In the genomic region with DNA sequence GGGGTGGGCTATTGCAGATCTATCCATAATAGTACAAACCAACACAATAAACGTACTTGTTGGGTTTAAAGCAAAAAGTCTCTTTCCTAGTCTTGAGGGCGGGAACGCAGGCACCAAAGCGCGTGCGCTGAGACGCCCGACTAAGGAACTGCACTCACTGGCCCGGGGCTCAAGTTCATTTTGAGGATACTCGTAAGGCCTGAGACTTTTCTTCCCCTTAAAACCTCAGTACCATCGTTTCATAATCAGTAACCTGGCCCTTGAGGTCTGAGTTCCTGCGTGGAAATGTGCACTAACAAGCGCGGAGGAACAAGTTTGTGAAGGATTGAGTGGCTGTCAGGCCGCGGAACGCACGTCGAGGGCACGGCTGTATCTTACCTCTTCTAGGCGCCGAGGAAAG, we compare ENCODE assay signal across 17 mouse cellular contexts. TPM values are rescaled to one million over a fixed set of nuclear protein-coding genes. Genes with fewer than 3 reads are reported as not detected.
A peak's percentile ranks its signal among the peaks of the same experiment; 100 is the strongest.
DNase-seq lines count a peak whose midpoint lies in the region; ATAC-seq lines count a peak whose summit lies in the region.
"Had no signal": no experiment of that assay in that cellular context is flagged by ENCODE, and none has a peak within 500 bp of the region (broad histone marks: within the 10 kb centered on the region; RNA-seq: fewer than 3 reads in every experiment).

No protein-coding gene starts in this region.

- peak overlapping the region; percentile 24 for H3K4me3 ChIP-seq in forebrain, embryonic 11.5 days (ENCODE audit: low read depth, low read length)
- H3K4me3 ChIP-seq in forebrain, embryonic 16.5 days (replicated peaks; ENCODE audit: low read length) = no peak overlapping the region
- peak overlapping the region; percentile 40 for H3K4me3 ChIP-seq in embryonic facial prominence, embryonic 10.5 days
- peak overlapping the region; percentile 17; the same call in 1 of the 2 replicates for H3K4me3 ChIP-seq in midbrain, embryonic 16.5 days (ENCODE audit: low read depth, low read length)
- H3K4me3 ChIP-seq: hindbrain, embryonic 15.5 days; liver, embryonic 12.5 days had no signal

- H3K9me3 ChIP-seq in forebrain, embryonic 11.5 days (ENCODE audit: control insufficient read depth, low read length) = no peaks in the 10 kb centered on the region
- H3K9me3 ChIP-seq in forebrain, embryonic 16.5 days (ENCODE audit: control insufficient read depth, low read length) = no peaks in the 10 kb centered on the region
- H3K9me3 ChIP-seq in embryonic facial prominence, embryonic 10.5 days = no peaks in the 10 kb centered on the region
- H3K9me3 ChIP-seq in midbrain, embryonic 16.5 days (replicated peaks; ENCODE audit: control insufficient read depth, low read length, poor library complexity, severe bottlenecking) = no peaks in the 10 kb centered on the region
- H3K9me3 ChIP-seq: hindbrain, embryonic 15.5 days; liver, embryonic 12.5 days had no signal

- H3K9ac ChIP-seq in forebrain, embryonic 11.5 days (ENCODE audit: low read length) = peak overlapping the region; percentile 29; the same call in 1 of the 2 replicates
- no peak overlapping the region for H3K9ac ChIP-seq in forebrain, embryonic 16.5 days (replicated peaks; ENCODE audit: low read depth, low read length)
- no peak overlapping the region for H3K9ac ChIP-seq in midbrain, embryonic 16.5 days (ENCODE audit: low read depth, low read length)
- H3K9ac ChIP-seq: hindbrain, embryonic 15.5 days; liver, embryonic 12.5 days had no signal

- peaks cover 45% of the 10 kb centered on the region for H3K4me1 ChIP-seq in forebrain, embryonic 11.5 days (replicated peaks; ENCODE audit: control insufficient read depth, insufficient read depth, low read length)
- peaks cover 23% of the 10 kb centered on the region for H3K4me1 ChIP-seq in forebrain, embryonic 16.5 days (replicated peaks; ENCODE audit: control insufficient read depth, insufficient read depth, low read length)
- H3K4me1 ChIP-seq in embryonic facial prominence, embryonic 10.5 days = peaks cover 53% of the 10 kb centered on the region
- peaks cover 3% of the 10 kb centered on the region; the same call in 1 of the 2 replicates for H3K4me1 ChIP-seq in midbrain, embryonic 16.5 days (ENCODE audit: control insufficient read depth, insufficient read depth, low read length)

- H3K4me2 ChIP-seq in forebrain, embryonic 11.5 days (ENCODE audit: low read depth, low read length, severe bottlenecking) = peak overlapping the region; percentile 42
- H3K4me2 ChIP-seq in forebrain, embryonic 16.5 days (ENCODE audit: low read length) = no peak overlapping the region
- no peak overlapping the region for H3K4me2 ChIP-seq in midbrain, embryonic 16.5 days (ENCODE audit: low read length)
- H3K4me2 ChIP-seq: heart, embryonic 11.5 days; hindbrain, embryonic 15.5 days; liver, embryonic 12.5 days had no signal

- H3K27me3 ChIP-seq in forebrain, embryonic 11.5 days (ENCODE audit: control insufficient read depth, insufficient read depth, low read length) = peaks cover 70% of the 10 kb centered on the region
- peaks cover 68% of the 10 kb centered on the region for H3K27me3 ChIP-seq in forebrain, embryonic 16.5 days (replicated peaks; ENCODE audit: control insufficient read depth, insufficient read depth, low read length)
- H3K27me3 ChIP-seq in embryonic facial prominence, embryonic 10.5 days (replicated peaks; ENCODE audit: low read depth, poor library complexity, severe bottlenecking) = peaks cover 100% of the 10 kb centered on the region
- peaks cover 39% of the 10 kb centered on the region for H3K27me3 ChIP-seq in midbrain, embryonic 16.5 days (ENCODE audit: control insufficient read depth, insufficient read depth, low read depth, low read length)

- H3K36me3 ChIP-seq in forebrain, embryonic 11.5 days (ENCODE audit: control insufficient read depth, insufficient read depth, low read length) = no peaks in the 10 kb centered on the region
- H3K36me3 ChIP-seq in forebrain, embryonic 16.5 days (ENCODE audit: control insufficient read depth, insufficient read depth) = no peaks in the 10 kb centered on the region
- H3K36me3 ChIP-seq in embryonic facial prominence, embryonic 10.5 days (replicated peaks) = no peaks in the 10 kb centered on the region
- H3K36me3 ChIP-seq in midbrain, embryonic 16.5 days (ENCODE audit: control insufficient read depth, insufficient read depth, low read length) = no peaks in the 10 kb centered on the region
- H3K36me3 ChIP-seq: hindbrain, embryonic 15.5 days; liver, embryonic 12.5 days had no signal

- WGBS in forebrain, embryonic 11.5 days = under 1% methylated on average over 22 of the region's 22 CpGs
- 1% methylated on average over 22 of the region's 22 CpGs for WGBS in forebrain, embryonic 16.5 days
- WGBS in embryonic facial prominence, embryonic 10.5 days = 2% methylated on average over 22 of the region's 22 CpGs
- WGBS in midbrain, embryonic 16.5 days = 0% methylated on average over 22 of the region's 22 CpGs

- H3K27ac ChIP-seq in forebrain, embryonic 11.5 days (ENCODE audit: low read depth, low read length) = no peak overlapping the region
- no peak overlapping the region for H3K27ac ChIP-seq in forebrain, embryonic 16.5 days (ENCODE audit: low read length)
- H3K27ac ChIP-seq in embryonic facial prominence, embryonic 10.5 days (replicated peaks) = no peak overlapping the region
- H3K27ac ChIP-seq in midbrain, embryonic 16.5 days (ENCODE audit: low read length) = no peak overlapping the region
- H3K27ac ChIP-seq: hindbrain, embryonic 15.5 days; liver, embryonic 12.5 days had no signal

- no peak for DNase-seq in forebrain, embryonic 11.5 days (ENCODE audit: low spot score)
- DNase-seq in embryonic facial prominence, embryonic 10.5 days (ENCODE audit: low spot score) = peak; percentile 38
- DNase-seq in induced T-regulatory cell, adult 2 months (ENCODE audit: low read depth) = peak; percentile 37
- DNase-seq in layer of hippocampus, adult 9-10 months (ENCODE audit: low spot score) = no peak
- DNase-seq in adrenal gland, postnatal 4 days (ENCODE audit: low spot score in 2 of 2) = no peak
- DNase-seq: adrenal gland, postnatal 10 days; cerebellum, adult 11-12 months; kidney, postnatal 14 days; lung, postnatal 36 days; right cerebral cortex, adult 18-20 months had no signal

- no peak for ATAC-seq in forebrain, embryonic 11.5 days (replicated peaks; ENCODE audit: low FRiP score)
- ATAC-seq in forebrain, embryonic 16.5 days = no peak
- ATAC-seq in midbrain, embryonic 16.5 days = no peak
- no peak for ATAC-seq in monocyte, adult 5-6 weeks (replicated peaks; ENCODE audit: insufficient number of reproducible peaks, low FRiP score, low TSS enrichment, poor library complexity, severe bottlenecking)
- ATAC-seq: liver, embryonic 12.5 days had no signal

RNA-seq across cellular contexts. Expression of a gene that starts 0.7 kb away (rescaled TPM):
- 31.0 and 33.3 TPM in 2 replicates for polyA plus RNA-seq in forebrain, embryonic 11.5 days (2014; fragmentation: Nextera tagmentation; extraction: Ambion mirVana)
- 0.54 and 0.83 TPM in 2 replicates for polyA plus RNA-seq in forebrain, embryonic 16.5 days (2015; fragmentation: Nextera tagmentation; extraction: Ambion mirVana)
- polyA plus RNA-seq in embryonic facial prominence, embryonic 10.5 days (2016; fragmentation: Nextera tagmentation; extraction: Ambion mirVana) = 5.1 and 22.0 TPM in 2 replicates
- 13.4 and 18.5 TPM in 2 replicates for polyA plus RNA-seq in midbrain, embryonic 16.5 days (2015; fragmentation: Nextera tagmentation; extraction: Ambion mirVana)
- not detected for total RNA-seq in adrenal gland, postnatal 4 days (2021)
- total RNA-seq in monocyte, adult 5-6 weeks (2017) = not detected in 3 replicates
- total RNA-seq: adrenal gland, postnatal 10 days had no signal
- polyA plus RNA-seq: heart, embryonic 11.5 days; liver, embryonic 12.5 days; thymus, postnatal 0 days had no signal

Comparison
In these comparisons a context has a peak if more than half of its experiments do, and no peak if none do; other contexts are left out.
1. DNase-seq: peak in embryonic facial prominence, embryonic 10.5 days (single experiment) and induced T-regulatory cell, adult 2 months (single experiment); none in forebrain, embryonic 11.5 days (single experiment), layer of hippocampus, adult 9-10 months (single experiment) and adrenal gland, postnatal 4 days (0 of 2).